Mouse (Mus musculus): Measurements from ENCODE around the gene Tsen54. TPM values are rescaled to one million over a fixed set of nuclear protein-coding genes. Genes with fewer than 3 reads are reported as not detected.

Gene Tsen54
- polyA plus RNA-seq, 1 experiment from 2014 or later: 19.9 TPM

GRCm38 (mm10) chr11:115823774-115824740 lies 9.5 kb downstream of the Tsen54 start, which contains the start of gene Llgl2:
TSS of gene Llgl2 (plus strand) at chr11:115824049.
- DNase-seq (ENCODE audit: low spot score) (peak; percentile 63), ATAC-seq (ENCODE audit: low FRiP score) (peak; percentile 80; the same call in 1 of the 2 replicates)
- H3K9me3 ChIP-seq (ENCODE audit: control insufficient read depth, low read length): no peaks in the 10 kb centered on the region
- H3K4me3 ChIP-seq (replicated peaks; ENCODE audit: low read length): peak within 1 kb of the TSS; percentile 57
- H3K27me3 ChIP-seq (ENCODE audit: control insufficient read depth, insufficient read depth, low read length): peaks cover 27% of the 10 kb centered on the region
- peak within 1 kb of the TSS; percentile 52; the same call in 1 of the 2 replicates for H3K9ac ChIP-seq
- H3K27ac ChIP-seq: no peak within 1 kb of the TSS
- peaks cover 36% of the 10 kb centered on the region for H3K36me3 ChIP-seq (replicated peaks; ENCODE audit: control insufficient read depth, insufficient read depth)
- under 1% methylated on average over 86 of the region's 87 CpGs for WGBS
- H3K4me1 ChIP-seq (replicated peaks; ENCODE audit: control insufficient read depth, insufficient read depth, low read length): peaks cover 11% of the 10 kb centered on the region; the same call in 1 of the 2 replicates
- peak within 1 kb of the TSS; percentile 97 for H3K4me2 ChIP-seq (replicated peaks)

- H3K4me1 ChIP-seq (replicated peaks; ENCODE audit: control insufficient read depth, insufficient read depth, low read length): peaks cover 11% of the 10 kb centered on the region; the same call in 1 of the 2 replicates
- 21% methylated on average over 11 of the region's 11 CpGs for WGBS
- ATAC-seq (ENCODE audit: low FRiP score): no peak
These were observed 10.3 kb downstream of the Tsen54 start for GRCm38 (mm10) chr11:115824813-115825212.

DNA sequence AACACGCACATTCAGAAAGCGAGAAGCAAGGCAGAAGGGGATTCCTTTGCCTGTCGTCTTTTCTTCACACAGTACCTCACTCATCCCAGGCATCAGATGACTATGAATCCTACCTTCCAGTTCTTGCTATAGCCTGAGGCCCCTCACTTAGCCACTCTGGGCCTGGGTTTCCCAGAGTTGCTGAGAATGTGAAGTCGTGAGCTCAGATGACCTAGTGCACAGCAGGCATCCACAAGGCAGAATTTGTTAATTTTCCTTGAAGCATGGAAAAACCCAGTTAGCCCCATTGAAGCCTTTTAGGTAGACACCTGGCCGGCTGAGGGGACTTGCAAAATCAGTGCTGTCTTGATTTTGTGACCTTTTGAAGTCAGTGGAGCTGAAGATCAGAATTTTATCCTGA lies 12.0 kb downstream of the Tsen54 start:
- WGBS: 43% methylated on average over 5 of the region's 5 CpGs
- no peak overlapping the region for H3K4me2 ChIP-seq (replicated peaks)
- ATAC-seq (ENCODE audit: low FRiP score) (no peak), DNase-seq (ENCODE audit: low spot score) (no peak)
- H3K27me3 ChIP-seq (ENCODE audit: control insufficient read depth, insufficient read depth, low read length): peaks cover 41% of the 10 kb centered on the region
- H3K4me3 ChIP-seq (replicated peaks; ENCODE audit: low read length): no peak overlapping the region
- H3K4me1 ChIP-seq (replicated peaks; ENCODE audit: control insufficient read depth, insufficient read depth, low read length): peaks cover 11% of the 10 kb centered on the region; the same call in 1 of the 2 replicates
- no peak overlapping the region for H3K9ac ChIP-seq
- H3K9me3 ChIP-seq (ENCODE audit: control insufficient read depth, low read length): no peaks in the 10 kb centered on the region
- no peak overlapping the region for H3K27ac ChIP-seq
- H3K36me3 ChIP-seq (replicated peaks; ENCODE audit: control insufficient read depth, insufficient read depth): peaks cover 15% of the 10 kb centered on the region

More at GRCm38 (mm10) chr11:115824813-115825212, 10.3 kb downstream of the Tsen54 start:
- H3K4me2 ChIP-seq (replicated peaks): peak overlapping the region; percentile 97
- no peak overlapping the region for H3K27ac ChIP-seq
- peaks cover 32% of the 10 kb centered on the region for H3K36me3 ChIP-seq (replicated peaks; ENCODE audit: control insufficient read depth, insufficient read depth)
- DNase-seq (ENCODE audit: low spot score): no peak
- no peak overlapping the region for H3K9ac ChIP-seq
- peak overlapping the region; percentile 57 for H3K4me3 ChIP-seq (replicated peaks; ENCODE audit: low read length)
- H3K27me3 ChIP-seq (ENCODE audit: control insufficient read depth, insufficient read depth, low read length): peaks cover 27% of the 10 kb centered on the region
- no peaks in the 10 kb centered on the region for H3K9me3 ChIP-seq (ENCODE audit: control insufficient read depth, low read length)

GRCm38 (mm10) chr11:115827624-115828023 lies 13.1 kb downstream of the Tsen54 start:
- WGBS: 88% methylated on average over 6 of the region's 6 CpGs
- H3K9me3 ChIP-seq (ENCODE audit: control insufficient read depth, low read length): no peaks in the 10 kb centered on the region
- peaks cover 11% of the 10 kb centered on the region; the same call in 1 of the 2 replicates for H3K4me1 ChIP-seq (replicated peaks; ENCODE audit: control insufficient read depth, insufficient read depth, low read length)
- ATAC-seq (ENCODE audit: low FRiP score): no peak
- no peak overlapping the region for H3K9ac ChIP-seq
- H3K27me3 ChIP-seq (ENCODE audit: control insufficient read depth, insufficient read depth, low read length): peaks cover 41% of the 10 kb centered on the region
- H3K4me3 ChIP-seq (replicated peaks; ENCODE audit: low read length): no peak overlapping the region
- H3K4me2 ChIP-seq (replicated peaks): no peak overlapping the region
- no peak overlapping the region for H3K27ac ChIP-seq
- DNase-seq (ENCODE audit: low spot score): no peak
- peaks cover 5% of the 10 kb centered on the region; the same call in 1 of the 2 replicates for H3K36me3 ChIP-seq (replicated peaks; ENCODE audit: control insufficient read depth, insufficient read depth)

GRCm38 (mm10) chr11:115829036-115829435 lies 14.5 kb downstream of the Tsen54 start:
- H3K27me3 ChIP-seq (ENCODE audit: control insufficient read depth, insufficient read depth, low read length): peaks cover 38% of the 10 kb centered on the region
- 64% methylated on average over 4 of the region's 4 CpGs for WGBS

DNA sequence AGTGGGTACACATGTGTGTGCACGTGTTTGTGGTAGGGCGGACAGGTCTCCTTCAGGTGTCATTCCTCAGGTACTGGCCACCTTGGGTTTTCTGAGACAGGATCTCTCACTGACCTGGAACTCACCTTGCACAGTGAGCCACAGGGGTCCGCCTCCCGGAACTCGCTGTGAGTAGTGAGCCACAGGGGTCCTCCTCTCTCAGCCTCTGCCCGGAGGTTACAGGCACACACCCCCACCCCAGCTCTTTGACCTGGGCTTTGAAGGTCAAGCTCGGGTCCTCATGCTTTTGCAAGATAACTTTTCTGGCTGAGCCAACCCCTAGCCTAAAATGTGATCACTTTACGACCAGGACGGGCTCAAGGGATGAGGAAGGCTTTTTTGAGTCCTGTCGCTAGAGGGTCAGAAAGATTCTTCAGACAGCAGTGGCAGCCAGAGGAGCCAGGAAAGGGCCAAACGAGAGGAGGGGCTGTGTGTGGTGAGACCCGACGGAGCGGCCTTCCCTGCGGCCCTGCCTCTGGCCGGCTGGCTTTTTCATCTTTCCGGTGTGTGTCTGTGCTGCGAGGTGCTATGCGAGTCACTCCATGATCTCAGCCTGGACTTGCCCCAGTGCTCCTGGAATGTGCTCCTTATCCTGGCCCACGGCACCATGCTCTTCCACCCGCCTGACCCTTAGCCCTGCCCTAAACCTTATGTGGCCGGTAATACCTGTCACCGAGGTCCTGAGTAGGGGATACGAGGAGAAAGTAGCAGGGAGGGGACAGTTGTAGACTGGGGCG lies 16.2 kb downstream of the Tsen54 start:
- H3K27ac ChIP-seq: no peak overlapping the region

More at GRCm38 (mm10) chr11:115829036-115829435, 14.5 kb downstream of the Tsen54 start:
- H3K4me3 ChIP-seq (replicated peaks; ENCODE audit: low read length): no peak overlapping the region
- H3K9me3 ChIP-seq (ENCODE audit: control insufficient read depth, low read length): no peaks in the 10 kb centered on the region
- H3K27ac ChIP-seq: no peak overlapping the region
- H3K4me1 ChIP-seq (replicated peaks; ENCODE audit: control insufficient read depth, insufficient read depth, low read length): peaks cover 4% of the 10 kb centered on the region; the same call in 1 of the 2 replicates
- no peaks in the 10 kb centered on the region for H3K36me3 ChIP-seq (replicated peaks; ENCODE audit: control insufficient read depth, insufficient read depth)
- ATAC-seq (ENCODE audit: low FRiP score) (no peak), DNase-seq (ENCODE audit: low spot score) (no peak)
- no peak overlapping the region for H3K9ac ChIP-seq
- H3K4me2 ChIP-seq (replicated peaks): no peak overlapping the region

DNA sequence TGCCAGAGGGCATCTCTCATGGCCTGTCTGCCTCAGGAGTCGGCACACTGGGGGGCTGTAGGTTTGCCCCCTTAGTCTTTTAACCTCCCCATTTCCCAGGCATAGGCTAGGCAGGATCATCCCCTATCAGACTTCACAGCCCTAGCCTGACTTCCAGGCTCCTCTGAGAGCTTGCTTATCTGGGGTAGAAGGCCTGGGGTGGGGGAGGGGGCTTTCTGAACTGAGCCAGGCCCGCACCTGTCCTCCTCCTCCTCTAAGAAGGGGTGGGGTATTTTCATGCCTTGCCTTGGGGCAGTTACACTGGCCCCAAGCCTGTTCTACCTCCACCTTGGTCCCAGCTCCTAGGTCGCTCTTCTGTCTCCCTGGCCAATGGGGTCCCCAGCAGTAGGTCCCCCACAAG lies 17.0 kb downstream of the Tsen54 start:
- 56% methylated on average over 3 of the region's 3 CpGs for WGBS
- Histone ChIP-seq H3K27me3 (ENCODE audit: control insufficient read depth, insufficient read depth, low read length) (peaks cover 16% of the 10 kb centered on the region), H3K9ac (no peak overlapping the region), H3K4me2 (replicated peaks) (no peak overlapping the region), H3K36me3 (replicated peaks; ENCODE audit: control insufficient read depth, insufficient read depth) (no peaks in the 10 kb centered on the region), H3K27ac (no peak overlapping the region), H3K4me3 (replicated peaks; ENCODE audit: low read length) (no peak overlapping the region), H3K9me3 (ENCODE audit: control insufficient read depth, low read length) (no peaks in the 10 kb centered on the region), H3K4me1 (replicated peaks; ENCODE audit: control insufficient read depth, insufficient read depth, low read length) (no peaks in the 10 kb centered on the region)
- no peak for ATAC-seq (ENCODE audit: low FRiP score)
- no peak for DNase-seq (ENCODE audit: low spot score)

More for the DNA sequence above, 16.2 kb downstream of the Tsen54 start:
- WGBS: 21% methylated on average over 25 of the region's 25 CpGs
- Histone ChIP-seq H3K4me2 (replicated peaks) (no peak overlapping the region), H3K27me3 (ENCODE audit: control insufficient read depth, insufficient read depth, low read length) (peaks cover 21% of the 10 kb centered on the region), H3K36me3 (replicated peaks; ENCODE audit: control insufficient read depth, insufficient read depth) (no peaks in the 10 kb centered on the region), H3K9ac (no peak overlapping the region), H3K4me3 (replicated peaks; ENCODE audit: low read length) (no peak overlapping the region), H3K4me1 (replicated peaks; ENCODE audit: control insufficient read depth, insufficient read depth, low read length) (no peaks in the 10 kb centered on the region), H3K9me3 (ENCODE audit: control insufficient read depth, low read length) (no peaks in the 10 kb centered on the region)
- ATAC-seq (ENCODE audit: low FRiP score) (no peak), DNase-seq (ENCODE audit: low spot score) (no peak)

DNA sequence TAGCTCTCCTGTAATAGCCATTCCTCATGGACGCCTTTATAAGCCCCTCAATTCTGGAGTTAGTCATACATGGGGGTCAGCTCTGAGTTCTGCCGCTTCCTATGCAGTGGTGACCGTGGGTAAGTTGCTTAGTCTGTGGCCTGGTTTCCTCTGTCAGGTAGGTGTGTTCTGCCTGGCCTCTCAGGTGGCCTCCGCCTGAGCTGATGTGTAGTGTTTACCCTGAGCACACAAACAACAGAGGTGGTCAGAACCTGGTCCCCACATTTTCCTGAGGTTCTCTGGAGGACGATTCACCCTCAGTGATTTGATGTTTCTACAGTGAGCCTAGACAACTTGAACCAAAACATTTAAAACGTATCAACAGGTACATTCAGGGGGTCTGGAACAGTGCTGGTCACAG lies 17.5 kb downstream of the Tsen54 start:
- Histone ChIP-seq H3K27ac (no peak overlapping the region), H3K4me3 (replicated peaks; ENCODE audit: low read length) (no peak overlapping the region), H3K4me1 (replicated peaks; ENCODE audit: control insufficient read depth, insufficient read depth, low read length) (no peaks in the 10 kb centered on the region), H3K4me2 (replicated peaks) (no peak overlapping the region), H3K9me3 (ENCODE audit: control insufficient read depth, low read length) (no peaks in the 10 kb centered on the region), H3K9ac (no peak overlapping the region), H3K36me3 (replicated peaks; ENCODE audit: control insufficient read depth, insufficient read depth) (no peaks in the 10 kb centered on the region), H3K27me3 (ENCODE audit: control insufficient read depth, insufficient read depth, low read length) (peaks cover 16% of the 10 kb centered on the region)
- 73% methylated on average over 6 of the region's 6 CpGs for WGBS
- ATAC-seq (ENCODE audit: low FRiP score) (no peak), DNase-seq (ENCODE audit: low spot score) (no peak)

GRCm38 (mm10) chr11:115832523-115832922 lies 18.0 kb downstream of the Tsen54 start:
- Histone ChIP-seq H3K4me3 (replicated peaks; ENCODE audit: low read length) (no peak overlapping the region), H3K9me3 (ENCODE audit: control insufficient read depth, low read length) (no peaks in the 10 kb centered on the region), H3K4me2 (replicated peaks) (no peak overlapping the region), H3K4me1 (replicated peaks; ENCODE audit: control insufficient read depth, insufficient read depth, low read length) (no peaks in the 10 kb centered on the region), H3K9ac (no peak overlapping the region), H3K36me3 (replicated peaks; ENCODE audit: control insufficient read depth, insufficient read depth) (no peaks in the 10 kb centered on the region), H3K27me3 (ENCODE audit: control insufficient read depth, insufficient read depth, low read length) (peaks cover 16% of the 10 kb centered on the region), H3K27ac (no peak overlapping the region)
- WGBS: 10% methylated on average over 8 of the region's 8 CpGs
- DNase-seq (ENCODE audit: low spot score): no peak
- ATAC-seq (ENCODE audit: low FRiP score): no peak
